Mouse (Mus musculus): ENCODE data around the gene Tmem178b.

The Tmem178b gene

DNA sequence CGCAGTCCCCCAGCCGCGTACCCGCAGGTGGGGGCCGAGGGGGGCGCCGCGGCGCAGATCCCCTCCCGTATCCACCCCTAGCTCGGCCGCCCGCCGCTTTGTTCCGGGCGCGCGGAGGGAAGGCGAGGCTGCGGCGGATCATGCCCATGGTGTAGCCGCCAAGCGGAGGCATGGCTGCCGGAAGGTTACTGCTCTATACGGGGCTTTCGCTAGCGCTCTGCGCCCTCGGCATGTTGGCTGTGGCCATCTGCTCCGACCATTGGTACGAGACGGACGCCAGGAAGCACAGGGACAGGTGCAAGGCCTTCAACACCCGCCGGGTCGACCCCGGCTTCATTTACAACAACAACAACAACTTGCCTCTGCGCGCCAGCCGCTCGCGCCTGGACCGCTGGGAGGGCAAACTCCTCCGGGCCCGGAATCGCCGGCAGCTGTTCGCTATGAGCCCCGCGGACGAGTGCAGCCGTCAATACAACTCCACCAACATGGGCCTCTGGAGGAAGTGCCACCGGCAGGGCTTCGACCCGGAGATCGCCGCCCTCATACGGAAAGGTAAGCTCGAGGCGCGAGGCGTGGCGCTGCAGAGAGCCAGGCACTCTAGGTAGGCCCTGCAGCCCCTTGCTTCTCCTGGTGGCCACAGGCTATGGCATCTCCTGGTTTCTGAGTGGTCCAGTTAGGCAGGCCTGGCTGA is at the start of gene Tmem178b:
Gene Tmem178b, plus strand, starts transcription at position 371 of the 691 bp plus-strand sequence.
- in situ Hi-C loops (cut with MboI, MseI), result no loop called here

- in situ Hi-C loops (cut with MboI, MseI), result no loop called here
Measured at GRCm38 (mm10) chr6:39828736-39829135, 44.3 kb upstream of the Tmem178b start.

DNA sequence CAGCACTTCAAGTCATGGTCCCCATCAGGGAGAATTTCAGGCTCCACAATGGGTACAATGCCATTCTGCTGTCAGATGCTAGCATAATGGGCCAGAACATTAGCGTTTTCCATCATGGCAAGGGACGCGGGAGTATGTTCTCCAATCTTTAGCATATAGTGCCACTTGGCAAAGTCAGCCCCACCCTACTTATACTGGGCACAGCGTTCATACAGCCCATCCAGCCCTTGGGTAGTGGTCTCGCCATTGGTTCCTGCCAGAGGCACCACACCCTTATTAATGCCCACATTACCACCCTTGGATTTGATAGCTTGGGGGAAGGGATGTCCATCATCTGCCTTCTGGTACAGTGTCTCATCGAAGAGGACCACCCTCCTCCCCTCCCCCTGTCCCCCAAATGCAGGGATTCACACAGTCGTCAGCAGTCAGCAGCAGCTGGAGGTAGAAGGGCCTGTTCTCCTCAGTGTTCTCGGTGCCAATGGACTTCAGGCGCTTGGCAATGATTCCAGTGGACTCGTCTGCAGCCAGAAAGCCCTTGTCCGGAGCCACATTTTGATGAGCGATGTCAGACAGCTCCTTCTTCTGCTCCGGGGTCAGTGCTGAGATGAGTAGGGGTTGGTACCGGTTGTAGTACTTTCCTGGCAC is 29.3 kb upstream of the Tmem178b start:
- in situ Hi-C loops (cut with MboI, MseI), result no loop called here

DNA sequence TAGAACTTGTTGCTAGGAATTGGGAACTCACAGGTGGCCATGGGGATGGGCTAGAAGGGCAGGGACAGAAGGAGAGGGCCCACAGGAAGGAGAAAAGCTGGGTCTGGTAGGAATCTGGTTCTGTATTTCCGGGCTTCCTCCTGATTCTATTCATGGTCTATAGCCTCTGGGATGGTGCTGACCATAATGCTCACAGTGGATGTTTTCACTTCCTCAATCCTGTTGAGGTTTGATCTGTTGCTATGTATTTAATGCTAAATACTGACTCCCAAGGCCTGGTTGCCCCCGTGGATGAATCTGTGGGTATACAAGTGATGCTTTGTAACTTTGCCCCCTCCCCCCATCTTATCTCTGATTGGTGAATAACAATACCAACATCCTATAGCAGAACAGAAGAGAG is 25.5 kb upstream of the Tmem178b start:
- in situ Hi-C loops (cut with MboI, MseI), result no loop called here

GRCm38 (mm10) chr6:39848766-39849165 is 24.3 kb upstream of the Tmem178b start:
- in situ Hi-C loops (cut with MboI, MseI), result no loop called here

DNA sequence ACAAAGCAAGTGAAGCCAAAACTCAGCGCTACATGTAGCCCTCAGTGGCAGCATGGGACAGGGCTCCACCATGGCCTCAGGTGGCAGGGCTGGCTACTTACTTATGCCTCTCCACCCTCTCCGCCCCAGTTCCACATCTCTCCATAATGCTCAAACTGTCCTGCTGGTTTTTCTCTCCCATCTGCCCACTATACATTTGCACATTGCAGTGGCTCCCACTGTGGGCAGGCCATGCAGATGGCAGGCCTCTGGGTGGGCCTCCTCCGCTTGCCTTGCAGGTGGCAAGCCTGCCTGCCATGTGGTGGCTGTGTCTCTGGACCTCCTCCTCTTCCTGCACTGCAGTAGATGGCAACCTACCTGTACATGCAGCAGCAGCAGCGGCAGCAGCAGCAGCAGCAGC is 23.4 kb upstream of the Tmem178b start:
- in situ Hi-C loops (cut with MboI, MseI), result no loop called here

GRCm38 (mm10) chr6:39870271-39871135 is 2.6 kb upstream of the Tmem178b start:
- in situ Hi-C loops (cut with MboI, MseI), result no loop called here

GRCm38 (mm10) chr6:39871381-39872305 is 1.4 kb upstream of the Tmem178b start:
- in situ Hi-C loops (cut with MboI, MseI), result no loop called here

- in situ Hi-C loops (cut with MboI, MseI), result no loop called here
Measured at GRCm38 (mm10) chr6:39872306-39872900, 668 bp upstream of the Tmem178b start.

DNA sequence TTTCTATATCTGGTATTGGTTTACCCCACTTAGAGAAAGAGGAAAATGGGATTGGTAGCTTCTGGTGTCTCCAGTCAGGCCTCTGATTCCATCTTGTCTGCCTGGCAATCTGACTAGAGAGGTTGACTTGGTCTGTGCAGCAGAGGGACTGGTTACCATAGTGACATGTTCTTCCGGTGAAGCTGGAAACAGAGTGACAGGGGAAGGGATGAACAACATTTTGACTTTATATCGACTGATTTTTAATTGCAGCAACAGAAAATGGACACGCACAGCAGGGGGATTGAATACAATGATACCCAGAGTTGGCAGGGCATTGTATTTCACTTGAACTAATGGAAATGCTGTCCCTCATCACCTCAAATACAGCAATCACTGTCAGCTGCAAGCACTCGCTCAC is 2.1 kb downstream of the Tmem178b start:
- in situ Hi-C loops (cut with MboI, MseI), result no loop called here

- in situ Hi-C loops (cut with MboI, MseI), result no loop called here
Measured at GRCm38 (mm10) chr6:39876444-39876843, 3.4 kb downstream of the Tmem178b start.

- in situ Hi-C loops (cut with MboI, MseI), result no loop called here
Measured at GRCm38 (mm10) chr6:39890811-39891210, 17.7 kb downstream of the Tmem178b start.

GRCm38 (mm10) chr6:39896500-39896899 is 23.4 kb downstream of the Tmem178b start:
- in situ Hi-C loops (cut with MboI, MseI), result no loop called here

- in situ Hi-C loops (cut with MboI, MseI), result no loop called here
Measured at GRCm38 (mm10) chr6:39899231-39899630, 26.2 kb downstream of the Tmem178b start.

GRCm38 (mm10) chr6:39903220-39903773 is 30.2 kb downstream of the Tmem178b start:
- in situ Hi-C loops (cut with MboI, MseI), result no loop called here

- in situ Hi-C loops (cut with MboI, MseI), result no loop called here
Measured at GRCm38 (mm10) chr6:39903845-39904244, 30.8 kb downstream of the Tmem178b start.

DNA sequence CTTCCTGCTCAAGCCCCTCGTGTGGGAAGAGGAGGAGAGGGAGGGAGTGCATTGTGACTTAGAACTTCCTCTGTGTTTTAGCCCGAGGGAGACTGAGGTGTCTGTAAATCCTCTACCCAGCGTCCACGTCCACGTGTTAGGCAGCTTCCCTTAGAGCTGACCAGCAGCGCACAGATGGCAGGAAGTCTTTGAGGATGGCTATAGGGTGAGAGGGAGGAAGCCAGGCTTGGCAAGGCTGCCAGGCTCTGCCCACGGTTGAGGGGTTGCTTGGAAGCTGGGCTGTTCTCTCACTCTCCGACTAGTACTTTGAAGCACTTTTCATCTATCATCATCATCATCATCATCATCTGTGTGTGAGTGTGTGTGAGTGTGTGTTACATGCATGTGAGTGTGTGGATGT is 41.9 kb downstream of the Tmem178b start:
- in situ Hi-C loops (cut with MboI, MseI), result no loop called here

DNA sequence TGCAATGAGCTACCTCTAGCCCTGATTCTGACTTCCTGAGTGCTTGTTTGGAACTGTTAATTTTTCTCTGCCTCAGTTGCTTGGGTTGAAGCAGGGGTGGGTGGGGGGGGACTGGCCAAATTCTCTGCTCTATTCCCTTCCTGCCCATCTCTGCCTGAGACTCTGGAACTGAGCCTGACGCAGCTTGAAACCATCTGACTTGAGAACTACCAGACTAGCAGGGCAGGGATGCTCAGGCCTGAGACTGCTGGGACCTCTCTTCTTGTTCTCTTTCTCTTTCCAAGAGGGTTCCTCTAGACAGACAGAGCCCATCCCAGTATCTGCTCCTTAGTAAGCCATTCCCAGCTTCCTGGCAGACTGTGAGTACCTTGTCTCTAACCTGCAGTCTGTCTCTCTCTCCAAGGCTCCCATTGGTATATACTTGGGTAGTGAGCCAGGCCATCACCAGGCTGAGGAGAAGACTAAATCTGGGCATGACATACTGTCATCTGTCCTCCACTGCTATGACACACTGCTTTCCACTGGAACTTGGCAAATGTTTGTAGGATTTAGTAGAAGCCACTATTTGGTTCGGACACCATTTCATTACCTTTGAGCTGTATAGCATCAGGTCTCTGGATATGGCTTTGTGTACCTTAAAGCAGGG is 42.7 kb downstream of the Tmem178b start:
- in situ Hi-C loops (cut with MboI, MseI), result no loop called here

GRCm38 (mm10) chr6:39916514-39916913 is 43.4 kb downstream of the Tmem178b start:
- in situ Hi-C loops (cut with MboI, MseI), result no loop called here

DNA sequence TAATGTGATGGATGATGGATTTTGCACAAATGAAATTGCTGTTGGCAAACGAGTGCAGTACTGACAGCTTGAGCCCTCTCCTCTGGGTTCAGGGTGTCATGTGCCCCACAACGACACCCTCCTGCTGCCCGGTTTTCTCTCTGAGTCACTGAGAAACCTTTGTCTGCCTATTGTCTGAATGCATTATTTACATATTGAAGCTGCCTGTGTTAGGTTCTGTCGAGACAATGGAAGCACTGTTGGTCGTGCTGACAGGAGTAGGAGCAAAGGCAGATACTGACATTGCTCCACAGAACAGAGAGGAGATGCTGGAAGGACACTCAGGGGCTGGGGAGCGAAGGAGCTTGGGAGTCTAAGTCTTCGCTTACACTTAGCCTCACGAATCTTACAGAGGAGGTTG is 44.2 kb downstream of the Tmem178b start:
- in situ Hi-C loops (cut with MboI, MseI), result no loop called here
